Mouse (Mus musculus) ES-E14 (cell line): Measurements from ENCODE around the gene Rassf8. TPM values are rescaled to one million over a fixed set of nuclear protein-coding genes. Genes with fewer than 3 reads are reported as not detected.

Experiments
- DNase-seq: peaks from one replicate; pipeline ENCODE4 v3.0.0-alpha.2; 2013; ENCODE audit warnings: low read depth, low spot score
- H3K27ac ChIP-seq: 2 replicates; pipeline ENCODE4 v1.5.1; 2012; ENCODE audit warnings: low read depth, mild to moderate bottlenecking, low read length, moderate library complexity, mixed read lengths; ENCODE audit not compliant: poor library complexity, insufficient read depth, severe bottlenecking
- H3K36me3 ChIP-seq: 2 replicates; pipeline ENCODE4 v1.6.1; 2012; ENCODE audit warnings: mild to moderate bottlenecking, low read length, moderate library complexity, mixed read lengths; ENCODE audit not compliant: control insufficient read depth, poor library complexity, insufficient read depth, severe bottlenecking
- H3K4me1 ChIP-seq, 2 experiments: fragments of 150-350 bp in 1 of 2; sonication (generic) in 1 of 2; 2 replicates each; pipeline ENCODE4 v1.6.1; 2012; ENCODE audit warnings: low read length in 2 of 2, mild to moderate bottlenecking in 1 of 2, mixed read lengths in 1 of 2; ENCODE audit not compliant: control insufficient read depth in 2 of 2, insufficient read depth in 2 of 2, poor library complexity in 1 of 2
- H3K4me3 ChIP-seq, 2 experiments: fragments of 150-350 bp in 1 of 2; sonication (generic) in 1 of 2; 2 replicates each; pipeline ENCODE4 v1.5.1; 2012; ENCODE audit warnings: low read length in 2 of 2, low read depth in 1 of 2, mild to moderate bottlenecking in 1 of 2, mixed read lengths in 1 of 2; ENCODE audit not compliant: insufficient read depth in 1 of 2, poor library complexity in 1 of 2, severe bottlenecking in 1 of 2
- H3K9ac ChIP-seq: 2 replicates; pipeline ENCODE4 v1.6.1; 2012; ENCODE audit warnings: low read depth, mild to moderate bottlenecking, low read length, mixed read lengths; ENCODE audit not compliant: poor library complexity, insufficient read depth, severe bottlenecking
- H3K9me3 ChIP-seq: fragments of 150-350 bp; sonication (generic); 2 replicates; pipeline ENCODE4 v1.6.1; 2012; ENCODE audit warnings: low read depth, mild to moderate bottlenecking, low read length; ENCODE audit not compliant: control insufficient read depth, insufficient read depth
- CHD2 ChIP-seq: IDR thresholded peaks from 2 replicates; pipeline ENCODE4 v1.6.1; 2014; ENCODE audit warnings: mild to moderate bottlenecking, low read depth, low read length, inconsistent platforms
- HCFC1 ChIP-seq: IDR thresholded peaks from 2 replicates; pipeline ENCODE4 v1.6.1; 2012; ENCODE audit warnings: low read length, inconsistent platforms, borderline replicate concordance; ENCODE audit not compliant: insufficient read depth
- MAFK ChIP-seq: IDR thresholded peaks from 2 replicates; pipeline ENCODE4 v1.6.1; 2014; ENCODE audit warnings: mild to moderate bottlenecking, low read depth, low read length, inconsistent platforms; ENCODE audit not compliant: insufficient read depth
- ZC3H11A ChIP-seq: IDR thresholded peaks from 2 replicates; pipeline ENCODE4 v1.6.1; 2012; ENCODE audit warnings: low read depth, mild to moderate bottlenecking, inconsistent platforms, low read length, borderline replicate concordance
- ZNF384 ChIP-seq: IDR thresholded peaks from 2 replicates; pipeline ENCODE4 v1.6.1; 2012; ENCODE audit warnings: low read depth, low read length, inconsistent platforms
- in situ Hi-C, 2 experiments: fragments of 600-800 bp; cut with MboI; formaldehyde crosslinking; loops; one replicate each; pipeline ENCODE4 v1.15.1; 2025; ENCODE audit warnings: low sequenced_read_pairs in 2 of 2, inconsistent platforms in 1 of 2; ENCODE audit not compliant: unreplicated experiment in 2 of 2
- total RNA-seq: library from RNA; depleted of rRNA; stranded (reverse); fragments of 300-350 nt; gene quantifications from 2 replicates; pipeline ENCODE4 v1.2.3, GENCODE M21; 2012

Rassf8 gene
- total RNA-seq, 1 experiment: 9.0 TPM

GRCm38 (mm10) chr6:145745291-145745690 is 1.3 kb upstream of the Rassf8 start:
- no peaks in the 10 kb centered on the region for H3K4me1 ChIP-seq
- no peak overlapping the region for H3K4me3 ChIP-seq
- no peaks in the 10 kb centered on the region for H3K9me3 ChIP-seq
- TF ChIP-seq HCFC1 (no peak), CHD2 (no peak), ZC3H11A (no peak), ZNF384 (no peak), MAFK (no peak)
- in situ Hi-C loops: no loop called here
- no peak for DNase-seq
- no peaks in the 10 kb centered on the region for H3K36me3 ChIP-seq
- no peak overlapping the region for H3K27ac ChIP-seq
- H3K9ac ChIP-seq: no peak overlapping the region

- no peaks in the 10 kb centered on the region for H3K9me3 ChIP-seq
- H3K36me3 ChIP-seq: no peaks in the 10 kb centered on the region
- H3K27ac ChIP-seq: no peak overlapping the region
- no peak for DNase-seq
- H3K4me3 ChIP-seq: peak overlapping the region; percentile 77 to 90
- TF ChIP-seq CHD2 (no peak), ZNF384 (peak; percentile 61; the same call in 1 of the 2 replicates), MAFK (no peak)
- peak overlapping the region; percentile 45 for H3K9ac ChIP-seq
- no peaks in the 10 kb centered on the region for H3K4me1 ChIP-seq
- in situ Hi-C loops: no loop called here
Measured at GRCm38 (mm10) chr6:145746921-145747670, 548 bp downstream of the Rassf8 start.

GRCm38 (mm10) chr6:145747671-145748640 is 1.4 kb downstream of the Rassf8 start:
- TF ChIP-seq HCFC1 (no peak), ZNF384 (no peak), CHD2 (no peak), ZC3H11A (no peak), MAFK (no peak)
- Histone ChIP-seq H3K4me3 (peak overlapping the region in 1 of 2 experiments; percentile 90; a peak in 1 of 4 replicates), H3K4me1 (no peaks in the 10 kb centered on the region), H3K36me3 (no peaks in the 10 kb centered on the region), H3K9me3 (no peaks in the 10 kb centered on the region), H3K9ac (no peak overlapping the region), H3K27ac (no peak overlapping the region)
- in situ Hi-C loops: no loop called here
- no peak for DNase-seq

GRCm38 (mm10) chr6:145750394-145750793 is 3.8 kb downstream of the Rassf8 start:
- Histone ChIP-seq H3K4me1 (no peaks in the 10 kb centered on the region), H3K4me3 (no peak overlapping the region), H3K27ac (no peak overlapping the region), H3K9me3 (no peaks in the 10 kb centered on the region), H3K9ac (no peak overlapping the region), H3K36me3 (no peaks in the 10 kb centered on the region)
- DNase-seq: no peak
- TF ChIP-seq CHD2 (no peak), ZNF384 (no peak), ZC3H11A (no peak), MAFK (no peak), HCFC1 (no peak)
- in situ Hi-C loops: no loop called here
